9 mouse cellular contexts compared by ENCODE assay signal in the genomic region with DNA sequence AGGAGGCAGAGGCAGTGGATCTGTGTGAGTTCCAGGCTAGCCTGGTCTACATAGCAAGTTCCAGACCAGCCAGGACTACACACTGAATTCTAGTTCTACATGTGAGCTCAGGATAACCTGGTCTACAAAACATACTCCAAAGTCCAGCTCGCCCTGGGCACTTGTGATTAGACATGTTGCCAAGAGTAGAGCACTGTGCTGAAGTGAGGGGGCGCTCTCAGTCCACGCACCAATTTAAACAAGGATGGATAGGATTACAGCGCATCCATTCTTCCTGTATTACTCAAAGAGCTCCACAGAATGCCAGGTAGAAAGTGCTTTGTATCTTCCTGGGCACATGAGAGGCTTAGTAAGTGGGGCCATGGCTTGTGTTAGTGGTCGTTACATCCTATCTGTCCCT. TPM values are rescaled to one million over a fixed set of nuclear protein-coding genes. Genes with fewer than 3 reads are reported as not detected.
DNase-seq lines count a peak whose midpoint lies in the region; ATAC-seq and TF ChIP-seq lines count a peak whose summit lies in the region.
"Had no signal": no experiment of that assay in that cellular context is flagged by ENCODE, and none has a peak within 500 bp of the region (broad histone marks: within the 10 kb centered on the region; RNA-seq: fewer than 3 reads in every experiment).

No protein-coding gene starts in this region.

- ATAC-seq in megakaryocyte-erythroid progenitor cell, adult 5-6 weeks (replicated peaks; ENCODE audit: low FRiP score, low TSS enrichment, poor library complexity, severe bottlenecking), result no peak

- no peaks in the 10 kb centered on the region for H3K36me3 ChIP-seq in thymus, adult 2 months (ENCODE audit: control insufficient read depth, insufficient read depth, low read length)

- TF ChIP-seq POLR2A in thymus, adult 2 months (IDR thresholded peaks at IDR 0.05; ENCODE audit: control insufficient read depth, extremely low read depth, insufficient read depth, low read length, poor library complexity), result no peak

- DNase-seq in cerebellum, postnatal 25 days, result peak; percentile 62 to 70
- no peak for DNase-seq in cerebellum, adult 8-10 months
- peak; percentile 34 for DNase-seq in thymus, postnatal 14 days
- no peak for DNase-seq in thymus, adult 2 months
- DNase-seq in kidney, postnatal 36 days, result peak; percentile 37 to 65
- DNase-seq in frontal cortex, postnatal 36 days (ENCODE audit: low spot score in 2 of 2), result no peak
- no peak for DNase-seq in right cerebral cortex, adult 2 months (ENCODE audit: low spot score in 2 of 2)

- WGBS in thymus, adult 2 months, result 84% methylated on average over 5 of the region's 5 CpGs

- TF ChIP-seq CTCF in thymus, adult 2 months (IDR thresholded peaks at IDR 0.05; ENCODE audit: borderline replicate concordance, control insufficient read depth, extremely low read depth, insufficient read depth, low read length, poor library complexity), result no peak

- no peak overlapping the region for H3K4me3 ChIP-seq in thymus, adult 2 months (ENCODE audit: control insufficient read depth, insufficient read depth, low read length)
- H3K4me3 ChIP-seq: limb, embryonic 13.5 days had no signal

- H3K4me1 ChIP-seq in thymus, adult 2 months (replicated peaks; ENCODE audit: control insufficient read depth, insufficient read depth, low read length), result peaks cover 9% of the 10 kb centered on the region

- no peak overlapping the region for H3K27ac ChIP-seq in thymus, adult 2 months (ENCODE audit: control insufficient read depth, insufficient read depth, low read length)
- H3K27ac ChIP-seq: limb, embryonic 13.5 days had no signal

- no peaks in the 10 kb centered on the region for H3K27me3 ChIP-seq in thymus, adult 2 months (ENCODE audit: control insufficient read depth, insufficient read depth, low read length)
- H3K27me3 ChIP-seq: limb, embryonic 13.5 days had no signal

RNA-seq across cellular contexts. Expression of a gene that starts 3.6 kb away (rescaled TPM):
- polyA plus RNA-seq in thymus, adult 2 months (2012; rRNA removed), result 6.3 and 9.3 TPM in 2 replicates
- not detected in 2 replicates for total RNA-seq in megakaryocyte-erythroid progenitor cell, adult 5-6 weeks (2014; fragmentation: Nextera tagmentation)
- total RNA-seq in megakaryocyte-erythroid progenitor cell, adult 5-6 weeks (2017), result 0.14 TPM in 1 of 2 replicates, not detected in the other

RNA-seq across cellular contexts. Expression of a gene that starts 8.4 kb away (rescaled TPM):
- polyA plus RNA-seq in thymus, adult 2 months (2012; rRNA removed), result 128 and 141 TPM in 2 replicates
- 36.4 and 68.6 TPM in 2 replicates for total RNA-seq in megakaryocyte-erythroid progenitor cell, adult 5-6 weeks (2014; fragmentation: Nextera tagmentation)
- total RNA-seq in megakaryocyte-erythroid progenitor cell, adult 5-6 weeks (2017), result 57.0 and 87.8 TPM in 2 replicates

RNA-seq across cellular contexts. Expression of a gene that starts 9.0 kb away (rescaled TPM):
- polyA plus RNA-seq in thymus, adult 2 months (2012; rRNA removed), result 80.5 and 82.1 TPM in 2 replicates
- 72.3 and 94.1 TPM in 2 replicates for total RNA-seq in megakaryocyte-erythroid progenitor cell, adult 5-6 weeks (2014; fragmentation: Nextera tagmentation)
- total RNA-seq in megakaryocyte-erythroid progenitor cell, adult 5-6 weeks (2017), result 52.5 and 56.0 TPM in 2 replicates

RNA-seq across cellular contexts. Expression of a gene that starts 12.3 kb away (rescaled TPM):
- polyA plus RNA-seq in thymus, adult 2 months (2012; rRNA removed), result 22.0 and 24.2 TPM in 2 replicates
- total RNA-seq in megakaryocyte-erythroid progenitor cell, adult 5-6 weeks (2014; fragmentation: Nextera tagmentation), result 5.4 and 5.6 TPM in 2 replicates
- 3.3 and 7.8 TPM in 2 replicates for total RNA-seq in megakaryocyte-erythroid progenitor cell, adult 5-6 weeks (2017)

RNA-seq across cellular contexts. Expression of a gene that starts 31.2 kb away (rescaled TPM):
- polyA plus RNA-seq in thymus, adult 2 months (2012; rRNA removed), result 196 and 206 TPM in 2 replicates
- total RNA-seq in megakaryocyte-erythroid progenitor cell, adult 5-6 weeks (2014; fragmentation: Nextera tagmentation), result 200 and 308 TPM in 2 replicates
- 111 and 165 TPM in 2 replicates for total RNA-seq in megakaryocyte-erythroid progenitor cell, adult 5-6 weeks (2017)

Comparison
In these comparisons a context has a peak if more than half of its experiments do, and no peak if none do; other contexts are left out.
1. DNase-seq: peak in cerebellum, postnatal 25 days (2 of 2), thymus, postnatal 14 days (single experiment) and kidney, postnatal 36 days (2 of 2); none in cerebellum, adult 8-10 months (single experiment), thymus, adult 2 months (single experiment), frontal cortex, postnatal 36 days (0 of 2) and right cerebral cortex, adult 2 months (0 of 2).